Mouse (Mus musculus) E14TG2a.4 (cell line): ENCODE measurements at regions not wholly inside any gene's neighbourhood (a gene's known extent, or its start where the extent isn't known, plus 50 kb on each side); places are given as distances from the start of the nearest gene placed in this dataset.

Source experiments
- H3K27me3 ChIP-seq: 2 replicates; pipeline ENCODE4 v1.6.1; 2014; ENCODE audit warnings: low read length, control low read depth; ENCODE audit not compliant: insufficient read depth
- H3K36me3 ChIP-seq: 2 replicates; pipeline ENCODE4 v1.6.1; 2014; ENCODE audit warnings: low read length, control low read depth; ENCODE audit not compliant: insufficient read depth
- H3K4me1 ChIP-seq: replicated peaks from 2 replicates; pipeline ENCODE4 v1.6.1; 2014; ENCODE audit warnings: low read depth, low read length, control low read depth
- H3K4me3 ChIP-seq: replicated peaks from 2 replicates; pipeline ENCODE4 v1.5.1; 2014; ENCODE audit warnings: mild to moderate bottlenecking, low read length
- H3K9me3 ChIP-seq: 2 replicates; pipeline ENCODE4 v1.6.1; 2014; ENCODE audit warnings: low read length, control low read depth
- CTCF ChIP-seq: conservative IDR thresholded peaks from 2 replicates; pipeline ENCODE4 v1.5.1; 2014; ENCODE audit warnings: low read length
- NANOG ChIP-seq: IDR thresholded peaks from 2 replicates; pipeline ENCODE4 v1.6.1; 2014; ENCODE audit warnings: borderline replicate concordance, low read length, mixed read lengths
- POU5F1 ChIP-seq: IDR thresholded peaks from 2 replicates; pipeline ENCODE4 v1.6.1; 2014; ENCODE audit warnings: low read length, borderline replicate concordance

- no peak for TF ChIP-seq NANOG
- no peak for TF ChIP-seq POU5F1
- no peak for TF ChIP-seq CTCF
- Histone ChIP-seq H3K4me1 (no peaks in the 10 kb centered on the region), H3K27me3 (no peaks in the 10 kb centered on the region), H3K4me3 (no peak overlapping the region), H3K36me3 (no peaks in the 10 kb centered on the region), H3K9me3 (peaks cover 43% of the 10 kb centered on the region)
Measured at GRCm38 (mm10) chr16:95815966-95816365, 114.1 kb downstream of the Ets2 start.

- H3K4me1 ChIP-seq = no peaks in the 10 kb centered on the region
- H3K4me3 ChIP-seq = no peak overlapping the region
Measured at GRCm38 (mm10) chr16:95815206-95815731, 113.4 kb downstream of the Ets2 start.

GRCm38 (mm10) chr16:95814513-95815118 lies 112.7 kb downstream of the Ets2 start:
- TF ChIP-seq CTCF (no peak), NANOG (no peak), POU5F1 (no peak)
- Histone ChIP-seq H3K27me3 (no peaks in the 10 kb centered on the region), H3K36me3 (no peaks in the 10 kb centered on the region), H3K4me3 (no peak overlapping the region), H3K9me3 (peaks cover 38% of the 10 kb centered on the region), H3K4me1 (no peaks in the 10 kb centered on the region)

More at GRCm38 (mm10) chr16:95815206-95815731, 113.4 kb downstream of the Ets2 start:
- H3K9me3 ChIP-seq = peaks cover 43% of the 10 kb centered on the region
- no peaks in the 10 kb centered on the region for H3K27me3 ChIP-seq
- no peak for TF ChIP-seq POU5F1
- no peak for TF ChIP-seq CTCF
- no peak for TF ChIP-seq NANOG
- H3K36me3 ChIP-seq = no peaks in the 10 kb centered on the region

GRCm38 (mm10) chr16:95811092-95811491 lies 109.2 kb downstream of the Ets2 start:
- no peak overlapping the region for H3K4me3 ChIP-seq
- H3K36me3 ChIP-seq = no peaks in the 10 kb centered on the region
- no peak for TF ChIP-seq CTCF
- no peak for TF ChIP-seq NANOG
- no peak for TF ChIP-seq POU5F1
- H3K27me3 ChIP-seq = no peaks in the 10 kb centered on the region
- no peaks in the 10 kb centered on the region for H3K4me1 ChIP-seq
- peaks cover 22% of the 10 kb centered on the region for H3K9me3 ChIP-seq

GRCm38 (mm10) chr16:95809127-95809876 lies 107.4 kb downstream of the Ets2 start:
- no peak for TF ChIP-seq CTCF
- TF ChIP-seq POU5F1 = no peak
- TF ChIP-seq NANOG = no peak
- Histone ChIP-seq H3K4me1 (no peaks in the 10 kb centered on the region), H3K4me3 (no peak overlapping the region), H3K9me3 (peaks cover 14% of the 10 kb centered on the region), H3K27me3 (no peaks in the 10 kb centered on the region), H3K36me3 (no peaks in the 10 kb centered on the region)

- H3K9me3 ChIP-seq = peaks cover 14% of the 10 kb centered on the region
- no peaks in the 10 kb centered on the region for H3K4me1 ChIP-seq
- H3K4me3 ChIP-seq = no peak overlapping the region
- no peaks in the 10 kb centered on the region for H3K36me3 ChIP-seq
- TF ChIP-seq NANOG = no peak
- TF ChIP-seq POU5F1 = no peak
- TF ChIP-seq CTCF = no peak
- H3K27me3 ChIP-seq = no peaks in the 10 kb centered on the region
Measured at GRCm38 (mm10) chr16:95806510-95806909, 104.6 kb downstream of the Ets2 start.

GRCm38 (mm10) chr16:95804199-95804598 lies 102.3 kb downstream of the Ets2 start:
- H3K36me3 ChIP-seq = no peaks in the 10 kb centered on the region
- peaks cover 14% of the 10 kb centered on the region for H3K9me3 ChIP-seq
- no peak for TF ChIP-seq NANOG
- TF ChIP-seq CTCF = no peak
- TF ChIP-seq POU5F1 = no peak
- H3K4me1 ChIP-seq = no peaks in the 10 kb centered on the region
- no peaks in the 10 kb centered on the region for H3K27me3 ChIP-seq
- no peak overlapping the region for H3K4me3 ChIP-seq

GRCm38 (mm10) chr16:95802641-95803040 lies 100.8 kb downstream of the Ets2 start:
- TF ChIP-seq CTCF (no peak), NANOG (no peak), POU5F1 (no peak)
- Histone ChIP-seq H3K4me3 (no peak overlapping the region), H3K27me3 (no peaks in the 10 kb centered on the region)

More at GRCm38 (mm10) chr16:95802641-95803040, 100.8 kb downstream of the Ets2 start:
- Histone ChIP-seq H3K4me1 (no peaks in the 10 kb centered on the region), H3K36me3 (no peaks in the 10 kb centered on the region), H3K9me3 (peaks cover 14% of the 10 kb centered on the region)
